Mouse (Mus musculus): ENCODE measurements at regions not wholly inside any gene's neighbourhood (a gene's known extent, or its start where the extent isn't known, plus 50 kb on each side); places are given as distances from the start of the nearest gene placed in this dataset.
A peak's percentile ranks its signal among the peaks of the same experiment; 100 is the strongest.

GRCm38 (mm10) chr8:128168819-128169218 lies 189.6 kb upstream of the Nrp1 start:
- peak; percentile 66 for DNase-seq

GRCm38 (mm10) chr8:128171116-128171515 lies 187.3 kb upstream of the Nrp1 start:
- DNase-seq: no peak

GRCm38 (mm10) chr8:128180214-128180613 lies 178.2 kb upstream of the Nrp1 start:
- DNase-seq: no peak

- DNase-seq: no peak
Measured at GRCm38 (mm10) chr8:128183081-128183480, 175.3 kb upstream of the Nrp1 start.

- DNase-seq: no peak
Measured at GRCm38 (mm10) chr8:128188321-128188720, 170.1 kb upstream of the Nrp1 start.

- DNase-seq: no peak
Measured at GRCm38 (mm10) chr8:128193293-128193887, 165.0 kb upstream of the Nrp1 start.

- no peak for DNase-seq
Measured at GRCm38 (mm10) chr8:128200815-128201214, 157.6 kb upstream of the Nrp1 start.

GRCm38 (mm10) chr8:128201635-128202034 lies 156.8 kb upstream of the Nrp1 start:
- DNase-seq: no peak

- DNase-seq: peak; percentile 9
Measured at GRCm38 (mm10) chr8:128202158-128202886, 156.1 kb upstream of the Nrp1 start.

GRCm38 (mm10) chr8:128204803-128205202 lies 153.6 kb upstream of the Nrp1 start:
- peak; percentile 27 for DNase-seq

GRCm38 (mm10) chr8:128207138-128207537 lies 151.3 kb upstream of the Nrp1 start:
- no peak for DNase-seq

GRCm38 (mm10) chr8:128210761-128211160 lies 147.6 kb upstream of the Nrp1 start:
- no peak for DNase-seq

- DNase-seq: no peak
Measured at GRCm38 (mm10) chr8:128212223-128212622, 146.2 kb upstream of the Nrp1 start.

- no peak for DNase-seq
Measured at GRCm38 (mm10) chr8:128214256-128214655, 144.1 kb upstream of the Nrp1 start.

GRCm38 (mm10) chr8:128218886-128219285 lies 139.5 kb upstream of the Nrp1 start:
- no peak for DNase-seq

GRCm38 (mm10) chr8:128219539-128219938 lies 138.9 kb upstream of the Nrp1 start:
- no peak for DNase-seq

- DNase-seq: no peak
Measured at GRCm38 (mm10) chr8:128223092-128223491, 135.3 kb upstream of the Nrp1 start.

- no peak for DNase-seq
Measured at GRCm38 (mm10) chr8:128223522-128223921, 134.9 kb upstream of the Nrp1 start.

- no peak for DNase-seq
Measured at GRCm38 (mm10) chr8:128225123-128225522, 133.3 kb upstream of the Nrp1 start.

GRCm38 (mm10) chr8:128235071-128235470 lies 123.3 kb upstream of the Nrp1 start:
- DNase-seq: no peak

- no peak for DNase-seq
Measured at GRCm38 (mm10) chr8:128235527-128235926, 122.9 kb upstream of the Nrp1 start.

- no peak for DNase-seq
Measured at GRCm38 (mm10) chr8:128236097-128236496, 122.3 kb upstream of the Nrp1 start.

GRCm38 (mm10) chr8:128238948-128239347 lies 119.5 kb upstream of the Nrp1 start:
- DNase-seq: no peak

- no peak for DNase-seq
Measured at GRCm38 (mm10) chr8:128239783-128240182, 118.6 kb upstream of the Nrp1 start.

- no peak for DNase-seq
Measured at GRCm38 (mm10) chr8:128241200-128241599, 117.2 kb upstream of the Nrp1 start.

All from right cerebral cortex, adult 18-20 months (tissue).